Mouse (Mus musculus) ES-E14 (cell line): ENCODE measurements around the gene Zfp36l1.

Experiments
- HCFC1 ChIP-seq: IDR thresholded peaks from 2 replicates; pipeline ENCODE4 v1.6.1; 2012; ENCODE audit warnings: low read length, inconsistent platforms, borderline replicate concordance; ENCODE audit not compliant: insufficient read depth
- MAFK ChIP-seq: IDR thresholded peaks from 2 replicates; pipeline ENCODE4 v1.6.1; 2014; ENCODE audit warnings: mild to moderate bottlenecking, low read depth, low read length, inconsistent platforms; ENCODE audit not compliant: insufficient read depth
- ZC3H11A ChIP-seq: IDR thresholded peaks from 2 replicates; pipeline ENCODE4 v1.6.1; 2012; ENCODE audit warnings: low read depth, mild to moderate bottlenecking, inconsistent platforms, low read length, borderline replicate concordance
- ZNF384 ChIP-seq: IDR thresholded peaks from 2 replicates; pipeline ENCODE4 v1.6.1; 2012; ENCODE audit warnings: low read depth, low read length, inconsistent platforms

GRCm38 (mm10) chr12:80112852-80113551 is at the start of gene Zfp36l1:
- TF ChIP-seq ZC3H11A (no peak), MAFK (no peak), HCFC1 (peak; percentile 61; the same call in 1 of the 2 replicates), ZNF384 (peak; percentile 97)
